Mouse (Mus musculus): ENCODE data around the gene Npr1. TPM values are rescaled to one million over a fixed set of nuclear protein-coding genes. Genes with fewer than 3 reads are reported as not detected.

Npr1 gene
- total RNA-seq, 2 experiments from 2014 or later: 120 to 121 TPM

- no peak for DNase-seq (ENCODE audit: low spot score in 2 of 2)
Observed at GRCm38 (mm10) chr3:90486998-90487397, 21.3 kb upstream of the Npr1 start.

GRCm38 (mm10) chr3:90475831-90476611 is 10.4 kb upstream of the Npr1 start, which contains the start of gene Ilf2:
Ilf2 (plus strand) TSS chr3:90476126.
- DNase-seq (ENCODE audit: low spot score in 2 of 2): peak; percentile 80 to 87

GRCm38 (mm10) chr3:90475151-90475830 is 9.6 kb upstream of the Npr1 start:
- DNase-seq (ENCODE audit: low spot score in 2 of 2): no peak

DNA sequence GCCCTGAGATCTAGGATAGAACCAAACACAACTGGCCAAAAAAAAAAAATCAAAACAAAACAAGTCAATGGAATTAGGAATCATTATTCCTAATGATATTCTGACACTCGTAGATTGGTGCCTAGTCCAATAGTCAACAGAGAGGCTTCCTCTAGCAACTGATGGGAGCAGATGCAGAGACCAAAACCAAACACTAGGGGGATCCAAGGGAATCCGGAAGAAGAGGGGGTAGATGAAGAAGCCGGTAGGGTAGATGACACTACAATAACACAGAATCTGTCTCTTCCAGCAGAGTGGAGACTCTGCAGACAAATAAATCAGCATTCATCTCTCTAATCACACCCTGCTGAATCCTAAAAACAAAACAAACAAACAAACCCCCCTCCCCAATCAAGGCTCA is 6.5 kb upstream of the Npr1 start:
- no peak for DNase-seq (ENCODE audit: low spot score in 2 of 2)

DNA sequence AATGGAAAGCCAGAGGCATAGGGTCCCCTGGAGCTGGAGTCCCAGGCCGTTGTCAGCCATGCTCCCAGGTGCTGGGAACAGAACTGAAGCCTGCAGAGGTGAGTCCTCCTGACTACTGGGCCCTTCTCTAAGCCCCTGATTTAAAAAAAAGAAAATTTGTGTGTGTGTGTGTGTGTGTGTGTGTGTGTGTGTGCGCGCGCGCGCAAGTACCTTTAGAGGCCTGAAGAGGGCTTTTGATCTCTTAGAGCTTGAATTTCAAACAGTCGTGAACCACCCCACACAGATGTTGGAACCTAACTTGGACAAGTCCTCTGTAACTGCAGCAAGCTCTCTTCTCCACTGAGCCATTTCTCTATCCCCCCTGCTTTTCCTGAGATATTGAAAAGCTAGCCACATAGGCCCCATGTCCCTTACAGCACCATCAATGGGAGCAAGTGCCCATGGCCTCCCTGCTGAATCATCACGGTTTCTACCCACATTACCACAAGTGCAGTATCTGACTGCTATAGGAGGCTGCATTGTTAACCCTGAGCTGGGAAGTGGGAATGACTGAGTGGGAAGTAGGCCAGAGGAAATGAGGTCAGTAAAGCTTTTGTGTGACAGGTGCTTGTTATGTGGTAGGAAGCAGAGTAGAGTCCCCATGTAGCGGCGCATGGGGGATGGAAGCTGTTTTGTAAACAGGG is 2.1 kb upstream of the Npr1 start:
- no peak for DNase-seq (ENCODE audit: low spot score in 2 of 2)

DNA sequence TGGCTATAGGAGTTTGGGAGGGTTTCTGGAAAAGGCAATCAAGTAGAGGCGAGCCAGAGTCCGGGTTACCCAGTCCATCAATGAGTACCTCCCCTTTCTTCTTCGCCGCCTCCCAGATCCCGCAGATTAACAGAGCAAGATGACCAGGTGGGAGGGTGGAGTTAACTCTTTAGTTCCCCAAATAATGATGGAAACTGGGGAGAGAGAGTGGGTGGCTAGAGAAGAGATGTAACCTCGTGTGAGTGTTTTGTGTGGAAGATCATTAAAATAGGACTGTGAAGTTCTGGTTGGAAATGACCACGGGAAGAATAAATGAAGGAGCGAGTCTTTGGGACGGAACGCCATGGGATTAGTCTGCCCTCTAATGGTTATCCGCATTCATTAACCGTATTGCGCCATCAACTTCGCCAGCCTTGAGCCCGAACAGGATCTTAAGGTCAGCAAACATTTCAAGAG is 673 bp upstream of the Npr1 start:
- peak in 1 of 2 experiments; percentile 38 for DNase-seq (ENCODE audit: low spot score in 2 of 2)

- DNase-seq (ENCODE audit: low spot score in 2 of 2): peak in 1 of 2 experiments; percentile 27
Observed at GRCm38 (mm10) chr3:90465081-90465685, 483 bp downstream of the Npr1 start.

- peak; percentile 23 to 28 for DNase-seq (ENCODE audit: low spot score in 2 of 2)
Observed at GRCm38 (mm10) chr3:90464552-90465080, 1.1 kb downstream of the Npr1 start.

DNA sequence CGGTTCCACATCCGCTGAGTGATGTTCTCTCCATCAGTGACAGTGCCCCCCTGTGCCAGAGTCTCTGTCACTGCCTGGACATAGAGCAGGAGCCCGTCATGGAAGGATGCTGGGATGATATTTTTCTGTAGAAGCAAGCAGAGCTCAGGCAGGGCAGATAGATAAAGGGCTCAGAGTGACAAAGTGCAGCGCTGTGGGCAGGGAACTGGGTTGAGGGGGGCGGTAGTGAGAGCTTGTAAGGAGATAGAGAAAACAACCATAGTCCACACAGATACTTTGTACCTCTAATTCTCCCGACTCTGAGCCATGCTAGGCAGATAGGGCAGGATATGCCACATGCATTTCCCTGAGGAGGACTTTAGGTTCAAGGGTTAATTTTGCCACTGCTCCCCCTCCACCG is 3.1 kb downstream of the Npr1 start:
- DNase-seq (ENCODE audit: low spot score in 2 of 2): no peak

DNA sequence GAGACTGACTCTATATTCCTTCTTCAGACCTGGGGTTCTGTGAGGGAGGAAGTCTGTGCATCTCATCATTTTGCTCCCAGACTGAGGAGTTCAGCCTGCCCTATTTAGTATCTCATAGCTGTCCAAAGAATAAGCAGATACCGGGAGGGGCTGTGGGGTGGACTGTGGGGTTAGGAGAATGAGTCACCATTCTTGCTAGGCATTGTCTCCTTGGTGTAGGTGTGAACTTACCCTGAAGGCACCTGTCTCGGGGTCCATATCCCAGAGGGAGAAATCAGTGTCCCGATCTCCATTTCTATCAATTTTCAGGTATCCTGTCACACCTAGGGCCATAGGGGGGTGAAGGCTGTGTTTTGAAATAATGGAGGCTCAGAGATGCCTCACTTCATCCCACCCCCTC is 3.7 kb downstream of the Npr1 start:
- DNase-seq (ENCODE audit: low spot score in 2 of 2): no peak

DNA sequence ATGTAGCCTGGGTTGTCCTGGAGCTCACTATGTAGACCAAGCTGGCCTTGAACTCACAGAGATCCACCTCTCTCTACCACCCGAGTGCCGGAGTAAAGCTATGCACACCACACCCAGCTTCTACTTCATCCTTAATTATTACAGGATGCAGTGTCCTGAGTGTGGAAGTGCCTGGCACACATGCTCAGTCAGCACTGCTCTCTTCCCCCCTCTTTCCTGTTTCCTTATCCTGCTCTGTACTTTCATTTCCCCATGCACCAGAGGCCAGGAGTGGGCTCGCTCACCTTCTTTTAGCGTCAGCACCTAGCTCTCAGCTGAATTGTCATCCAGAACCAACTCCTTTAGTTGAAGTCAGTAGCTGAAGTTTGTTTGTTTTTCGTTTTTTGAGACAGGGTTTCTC is 5.4 kb downstream of the Npr1 start:
- DNase-seq (ENCODE audit: low spot score in 2 of 2): no peak

- no peak for DNase-seq (ENCODE audit: low spot score in 2 of 2)
Observed at GRCm38 (mm10) chr3:90459727-90460126, 5.9 kb downstream of the Npr1 start.

DNA sequence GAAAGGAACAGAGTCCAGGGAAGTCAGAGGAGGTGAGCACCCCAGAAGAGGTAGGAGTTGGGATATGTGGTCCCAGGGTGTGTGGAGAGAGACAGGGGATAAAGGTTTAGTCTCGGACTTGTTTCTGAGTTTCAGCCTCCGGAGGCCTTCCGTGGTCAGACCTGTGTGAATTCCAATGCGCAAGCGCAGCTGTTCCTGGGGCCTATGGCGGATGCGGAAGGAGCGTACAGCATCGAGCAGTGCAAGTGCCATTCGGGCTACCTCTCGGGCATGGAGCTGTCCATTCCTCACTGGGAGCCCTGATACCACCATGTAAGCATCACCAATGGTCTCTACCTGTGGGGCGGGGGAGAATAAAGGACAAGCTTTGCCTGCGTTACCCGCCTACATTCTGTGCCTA is 10.7 kb downstream of the Npr1 start:
- no peak for DNase-seq (ENCODE audit: low spot score in 2 of 2)

DNA sequence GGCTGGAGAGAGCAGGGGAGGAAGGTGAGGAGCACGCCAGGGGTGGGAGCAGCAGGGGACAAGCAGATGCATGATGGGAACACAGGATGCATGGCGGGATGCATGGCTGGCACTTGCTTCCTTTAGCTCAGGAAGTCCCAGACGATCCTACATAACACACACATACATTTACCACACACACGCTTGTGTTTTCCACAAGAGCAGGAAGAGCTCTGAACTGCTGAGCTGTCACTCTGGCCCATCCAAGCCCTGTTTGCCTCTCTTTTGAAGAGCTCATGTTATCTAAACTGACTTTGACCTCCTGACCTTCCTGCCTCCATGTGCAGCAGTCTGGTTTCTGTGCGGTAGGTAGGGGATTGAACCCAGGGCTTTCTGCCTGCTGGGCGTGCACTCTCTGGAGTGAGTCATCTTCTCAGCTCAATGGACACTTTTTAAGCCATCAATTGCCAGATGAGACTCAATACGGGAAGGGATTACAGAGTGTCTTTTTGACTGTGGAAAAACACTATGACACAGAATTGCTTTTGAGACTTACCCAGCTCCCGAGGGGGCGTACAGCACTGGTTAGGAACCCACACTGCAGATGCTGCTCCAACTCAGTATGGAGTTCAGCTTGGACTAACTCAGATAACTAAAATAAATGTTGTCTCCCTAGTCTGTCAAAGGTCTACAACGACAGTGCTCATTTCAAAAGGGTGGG is 14.1 kb downstream of the Npr1 start:
- no peak for DNase-seq (ENCODE audit: low spot score in 2 of 2)

- no peak for DNase-seq (ENCODE audit: low spot score in 2 of 2)
Observed at GRCm38 (mm10) chr3:90450874-90451273, 14.8 kb downstream of the Npr1 start.

GRCm38 (mm10) chr3:90448626-90449025 is 17.0 kb downstream of the Npr1 start:
- DNase-seq (ENCODE audit: low spot score in 2 of 2): no peak

DNA sequence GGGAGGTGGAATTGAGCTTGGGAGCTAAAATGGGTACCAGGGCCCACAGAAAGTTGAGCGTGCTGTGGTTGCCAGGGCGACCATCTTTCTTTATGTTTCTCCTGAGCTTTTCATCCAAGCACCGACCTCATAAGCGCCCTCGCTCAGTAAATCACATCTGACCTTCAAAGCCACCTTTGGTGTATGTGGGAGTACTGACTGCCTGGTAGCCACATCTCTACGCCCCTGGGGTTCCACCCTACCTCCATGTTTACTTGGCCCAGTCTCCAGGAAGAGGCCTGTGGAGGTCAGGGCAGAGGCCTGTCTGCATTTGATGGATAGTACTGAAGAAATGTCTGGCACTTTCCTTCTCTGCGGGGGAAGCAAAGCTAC is 18.6 kb downstream of the Npr1 start:
- no peak for DNase-seq (ENCODE audit: low spot score in 2 of 2)

- DNase-seq (ENCODE audit: low spot score in 2 of 2): peak; percentile 56 to 81
Observed at GRCm38 (mm10) chr3:90446389-90447122, 19.1 kb downstream of the Npr1 start.

GRCm38 (mm10) chr3:90445417-90446200 is 20.1 kb downstream of the Npr1 start:
- DNase-seq (ENCODE audit: low spot score in 2 of 2): no peak

All from adrenal gland, postnatal 4 days (tissue).